Mouse (Mus musculus): Measurements from ENCODE around the gene Bnipl.

Bnipl gene

DNA sequence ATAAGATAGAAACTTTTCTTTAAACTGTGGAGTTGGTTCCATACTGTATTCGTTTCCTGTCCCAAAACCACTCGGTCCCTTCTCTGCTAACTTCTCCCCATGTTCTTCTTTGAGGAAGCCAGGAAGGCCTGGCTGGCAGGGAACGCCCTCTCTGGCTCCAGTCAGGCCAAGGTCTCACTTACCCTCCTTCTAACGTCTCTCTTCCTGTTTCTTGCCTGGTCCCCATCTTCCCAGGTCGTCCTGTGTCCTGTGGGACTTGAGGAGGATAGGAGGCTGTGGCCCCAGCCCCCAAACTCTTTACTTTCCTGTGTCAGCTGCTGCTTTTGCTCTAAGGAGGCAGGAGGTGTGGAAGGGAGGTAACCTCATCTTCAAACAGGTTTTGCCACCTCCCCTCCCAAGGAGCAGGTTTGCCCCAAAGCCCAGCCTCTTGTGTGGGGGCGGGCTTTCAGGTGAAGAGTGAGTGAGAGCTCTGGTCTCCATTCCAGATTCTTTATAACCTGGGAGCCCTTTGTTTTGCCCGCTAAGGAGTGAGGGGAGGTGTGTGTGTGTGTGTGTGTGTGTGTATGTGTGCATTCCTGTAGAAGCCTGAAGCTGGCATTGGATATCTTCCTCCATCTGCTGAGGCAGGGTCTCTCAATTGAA lies at the start of gene Bnipl:
TSS of gene Bnipl (minus strand) at position 411 of the 642 bp plus-strand sequence.
- no peak for DNase-seq (ENCODE audit: low spot score)

DNA sequence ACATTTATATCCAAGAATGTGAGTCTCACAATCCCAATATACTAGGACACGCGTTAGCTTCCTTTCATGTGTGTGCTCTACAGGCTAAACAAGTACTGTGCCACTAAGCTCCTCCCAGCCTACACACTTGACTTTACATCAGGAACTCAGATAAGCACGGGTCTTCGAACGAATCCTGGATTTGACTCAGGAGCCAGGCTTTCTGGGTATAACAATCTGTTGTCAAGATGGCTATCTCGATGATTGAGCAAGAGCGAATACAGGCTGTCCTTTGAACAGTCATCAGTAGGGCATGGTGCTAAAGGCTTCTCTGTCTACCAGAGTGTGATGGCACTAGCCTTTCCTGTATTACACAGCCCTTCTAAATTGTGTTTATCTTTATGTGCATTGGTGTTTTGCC lies 47.0 kb upstream of the Bnipl start:
- DNase-seq (ENCODE audit: low spot score), result no peak

DNA sequence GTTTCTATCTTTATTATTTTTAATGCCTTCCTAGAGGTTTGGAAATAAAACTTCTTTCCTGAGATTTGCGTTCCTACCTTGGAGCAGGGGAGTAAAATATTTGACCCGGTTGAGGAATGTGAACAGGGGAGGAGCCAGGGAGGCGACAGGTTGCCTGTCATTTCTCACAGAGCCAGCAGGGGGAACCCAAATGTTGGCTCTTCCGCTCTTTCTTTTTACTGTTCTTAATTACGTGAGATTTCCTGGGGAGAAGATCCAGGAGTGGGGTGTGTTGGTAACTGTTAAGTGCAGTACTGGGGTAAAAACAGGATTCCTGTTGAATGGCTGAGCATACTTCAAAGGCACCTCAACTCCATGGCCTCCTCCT lies 45.1 kb upstream of the Bnipl start:
- DNase-seq (ENCODE audit: low spot score), result no peak

DNA sequence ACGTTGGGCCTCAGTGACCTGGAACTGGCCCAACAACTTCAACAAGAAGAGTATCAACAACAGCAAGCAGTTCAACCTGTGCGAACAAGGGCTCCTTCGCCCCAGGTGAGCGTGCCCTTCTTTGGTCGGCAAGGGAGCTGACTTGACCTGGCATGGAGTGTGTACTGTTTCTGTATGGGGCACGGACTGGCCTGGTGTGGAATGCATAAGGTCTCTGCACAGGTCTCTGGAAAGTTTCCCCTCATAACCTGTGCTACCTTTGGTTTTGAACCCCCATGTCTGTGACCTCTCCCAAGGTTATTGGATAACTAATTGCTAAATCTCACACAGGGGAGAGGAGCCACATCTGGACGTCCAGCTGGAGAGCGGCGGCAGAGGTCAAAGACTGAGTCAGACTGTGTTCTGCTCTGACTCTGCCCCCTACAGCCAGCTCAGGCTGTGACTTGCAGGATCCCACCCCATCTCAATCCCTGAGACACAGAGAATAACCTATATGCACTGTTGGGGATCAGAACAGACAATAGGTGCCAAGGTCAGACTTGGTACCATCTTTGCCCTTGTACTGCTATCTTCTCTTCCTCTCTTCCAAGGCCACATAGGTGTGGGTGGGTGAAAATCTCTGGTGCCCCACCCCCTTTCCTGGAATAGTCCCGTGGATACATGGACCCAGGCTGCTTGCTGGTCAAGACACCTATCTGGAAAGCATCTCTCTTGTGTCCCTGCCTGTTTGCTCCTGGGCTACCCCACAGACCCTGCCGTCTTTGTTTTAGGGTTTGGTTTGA lies 44.5 kb upstream of the Bnipl start:
- DNase-seq (ENCODE audit: low spot score), result no peak

DNA sequence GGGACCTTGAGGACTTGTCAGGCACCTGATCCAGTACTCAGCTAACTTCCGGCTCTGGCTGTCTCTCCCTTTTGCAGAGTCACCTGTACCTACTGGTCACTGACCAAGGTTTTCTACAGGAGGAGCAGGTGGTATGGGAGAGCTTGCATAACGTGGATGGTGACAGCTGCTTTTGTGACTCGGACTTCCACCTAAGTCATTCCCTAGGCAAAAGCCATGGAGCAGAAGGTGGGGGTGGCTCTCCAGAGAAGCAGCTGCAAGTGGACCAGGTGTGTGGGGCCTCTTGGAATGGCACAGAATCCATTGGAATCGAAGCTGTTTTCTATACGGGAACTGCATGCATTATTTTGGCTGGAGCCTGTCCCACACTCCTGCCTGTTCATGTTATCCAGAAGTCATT lies 43.7 kb upstream of the Bnipl start:
- no peak for DNase-seq (ENCODE audit: low spot score)

DNA sequence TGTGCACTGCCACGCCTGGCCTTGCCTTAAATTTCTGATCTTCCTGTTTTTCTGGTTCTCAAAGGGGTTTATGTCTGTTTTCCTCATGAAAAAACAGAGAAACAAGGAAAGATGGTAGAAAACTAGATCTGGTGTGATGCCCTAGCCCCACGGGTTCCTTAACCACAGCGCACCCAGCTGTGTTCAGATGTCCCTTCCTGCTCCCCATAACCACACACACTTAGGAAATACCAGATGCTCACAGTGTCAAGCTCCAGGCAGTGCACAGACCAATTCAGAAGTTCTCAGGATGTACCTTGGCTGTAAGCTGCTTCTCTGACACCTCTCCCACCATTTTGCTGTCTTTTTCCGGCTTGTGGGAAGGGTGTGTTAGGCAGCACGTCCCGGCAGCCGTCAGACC lies 43.3 kb upstream of the Bnipl start:
- no peak for DNase-seq (ENCODE audit: low spot score)

DNA sequence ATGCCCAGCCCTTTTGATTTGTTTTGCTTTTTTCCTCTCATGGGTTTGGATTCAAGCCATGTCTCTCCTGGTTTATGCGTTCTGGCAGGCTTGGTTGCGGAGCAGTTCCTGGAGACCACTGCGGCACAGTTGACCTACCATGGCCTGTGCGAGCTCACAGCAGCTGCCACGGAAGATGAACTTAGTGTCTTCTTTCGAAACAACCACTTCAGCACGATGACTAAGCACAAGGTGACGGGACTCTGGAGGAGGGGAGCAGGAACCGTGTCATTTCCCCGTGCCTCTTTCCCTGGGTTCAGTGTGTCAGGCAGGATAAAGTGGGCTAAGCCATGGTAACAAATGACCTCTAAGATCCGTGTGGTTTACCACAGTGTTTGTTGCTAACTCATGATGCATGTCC lies 42.5 kb upstream of the Bnipl start:
- no peak for DNase-seq (ENCODE audit: low spot score)

DNA sequence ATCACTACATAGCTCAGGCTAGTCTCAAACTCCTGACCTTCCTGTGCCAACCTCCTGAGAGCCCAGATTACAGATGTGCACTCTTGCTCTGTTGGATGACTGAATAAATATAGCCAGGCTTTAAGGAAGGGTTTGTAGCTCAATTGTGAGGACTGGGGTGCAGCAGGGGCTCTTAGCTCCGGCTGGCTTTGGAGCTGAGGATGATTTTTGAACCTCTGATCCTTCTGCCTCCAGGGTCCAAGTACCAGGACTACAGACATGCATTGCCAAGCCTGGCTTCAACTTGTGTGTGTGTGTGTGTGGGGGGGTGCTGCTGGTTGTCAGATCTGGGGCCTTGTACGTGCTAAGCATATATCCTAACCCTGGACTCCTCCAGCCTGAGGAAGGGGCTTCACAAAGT lies 41.9 kb upstream of the Bnipl start:
- no peak for DNase-seq (ENCODE audit: low spot score)

DNA sequence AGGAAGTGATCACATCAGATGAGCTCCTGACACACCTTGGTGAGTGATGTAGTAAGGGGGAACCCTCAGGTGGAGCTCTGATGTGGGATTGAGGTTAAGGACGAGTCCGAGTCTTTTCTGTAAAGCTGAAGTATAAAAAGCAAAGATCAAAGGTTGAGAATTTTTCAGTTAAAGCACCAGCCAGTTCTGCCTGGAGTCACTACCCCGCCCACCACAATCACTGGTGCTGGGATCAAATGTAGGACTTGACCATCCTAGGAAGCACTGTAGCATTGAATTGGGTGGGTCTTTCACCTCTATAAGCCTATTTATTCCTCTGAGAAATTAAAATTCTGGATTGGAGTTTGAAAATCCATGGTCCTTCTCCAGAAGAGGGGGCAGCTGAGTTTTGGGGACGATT lies 40.0 kb upstream of the Bnipl start:
- DNase-seq (ENCODE audit: low spot score), result no peak

DNA sequence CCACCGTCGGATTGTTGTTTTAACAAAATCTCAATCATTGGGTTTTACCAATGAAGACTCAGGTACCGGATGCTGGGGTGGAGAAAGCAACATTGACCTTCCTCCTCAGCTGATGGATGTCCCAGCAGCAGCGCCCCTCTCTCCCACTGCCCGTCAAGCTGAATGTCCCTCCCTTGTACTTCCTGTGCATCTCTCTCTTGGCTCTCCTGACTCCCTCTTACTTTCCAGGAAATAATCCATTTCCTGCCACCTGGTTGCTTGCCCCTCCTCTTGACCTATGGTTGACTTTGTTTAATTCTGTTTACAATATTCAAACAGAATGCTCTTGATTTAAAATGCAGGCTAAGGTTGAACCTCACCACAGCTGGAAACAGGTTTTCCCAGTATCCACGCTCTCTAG lies 39.2 kb upstream of the Bnipl start:
- no peak for DNase-seq (ENCODE audit: low spot score)

DNA sequence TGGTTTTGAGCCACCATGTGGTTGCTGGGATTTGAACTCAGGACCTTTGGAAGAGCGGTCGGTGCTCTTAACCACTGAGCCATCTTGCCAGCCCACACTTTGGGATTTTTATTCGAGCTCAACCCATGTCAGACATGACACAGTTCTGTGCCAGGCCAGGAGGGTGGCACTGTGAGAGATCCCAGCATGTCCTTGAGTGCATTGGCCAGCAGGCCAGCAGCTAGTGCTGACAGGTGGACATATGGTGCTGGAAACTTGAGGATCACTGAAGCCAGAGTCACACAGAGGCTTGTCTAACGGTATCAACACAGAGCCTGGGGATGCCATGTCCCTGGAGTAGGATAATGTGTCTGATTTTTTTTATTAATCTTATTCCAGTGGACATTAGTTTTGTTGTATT lies 38.4 kb upstream of the Bnipl start:
- DNase-seq (ENCODE audit: low spot score), result no peak

DNA sequence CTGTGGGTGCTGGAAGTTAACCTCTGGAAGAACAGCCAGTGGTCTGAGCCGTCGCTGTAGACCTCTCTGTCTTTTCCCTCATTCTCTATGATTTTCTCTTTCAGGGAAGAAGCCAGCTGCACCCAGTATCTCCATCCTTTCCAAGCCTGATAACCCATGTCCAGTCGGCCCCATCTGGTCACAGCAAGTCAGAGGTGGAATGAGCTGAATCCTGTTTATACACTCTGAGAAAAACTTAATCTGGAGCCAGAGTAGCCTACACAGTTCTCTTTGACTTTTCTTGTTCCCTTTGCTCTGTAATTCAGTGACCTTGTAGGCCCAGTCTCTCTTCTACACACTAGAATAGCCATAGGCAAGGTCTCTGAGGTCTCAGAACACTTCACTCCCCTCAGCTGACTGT lies 36.5 kb upstream of the Bnipl start:
- no peak for DNase-seq (ENCODE audit: low spot score)

DNA sequence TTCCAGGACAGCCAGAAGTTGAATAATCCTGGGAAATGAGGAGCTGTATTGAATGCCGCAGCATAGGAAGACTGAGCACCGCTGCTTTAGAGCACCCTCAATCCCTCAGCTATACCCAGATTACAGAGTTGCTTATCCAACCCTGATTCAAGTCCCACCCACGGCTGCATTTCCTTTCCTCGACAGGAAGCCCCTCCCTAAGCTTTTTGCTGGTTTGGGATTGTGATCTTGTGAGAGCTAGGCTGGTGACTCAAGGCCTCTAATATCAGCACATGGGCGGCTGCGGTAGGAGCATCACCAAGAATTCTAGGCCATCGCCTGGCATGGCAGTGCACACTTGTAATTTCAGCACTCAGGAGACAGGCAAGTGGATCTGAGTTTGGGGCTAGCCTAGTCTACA lies 35.5 kb upstream of the Bnipl start:
- DNase-seq (ENCODE audit: low spot score), result no peak

DNA sequence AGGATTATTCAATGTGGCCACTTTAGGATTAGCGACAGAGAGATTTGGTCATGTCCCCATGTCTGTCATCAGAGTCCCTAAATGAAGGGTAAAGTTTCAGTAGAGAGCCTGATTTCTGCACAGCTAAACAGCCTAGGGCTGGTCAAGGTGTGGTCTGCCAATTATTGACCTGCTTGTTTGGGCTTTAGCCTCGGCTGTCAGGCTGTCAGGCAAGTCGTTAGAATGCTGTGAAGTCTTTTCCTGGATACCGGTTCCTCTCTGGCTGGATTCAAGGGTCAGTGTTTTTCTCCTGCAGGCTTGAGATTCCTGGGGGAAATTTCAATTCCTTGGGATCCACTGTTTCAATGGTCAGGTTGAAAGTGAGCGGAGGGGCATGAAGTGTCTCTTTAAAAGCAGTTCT lies 35.0 kb upstream of the Bnipl start:
- DNase-seq (ENCODE audit: low spot score), result no peak

DNA sequence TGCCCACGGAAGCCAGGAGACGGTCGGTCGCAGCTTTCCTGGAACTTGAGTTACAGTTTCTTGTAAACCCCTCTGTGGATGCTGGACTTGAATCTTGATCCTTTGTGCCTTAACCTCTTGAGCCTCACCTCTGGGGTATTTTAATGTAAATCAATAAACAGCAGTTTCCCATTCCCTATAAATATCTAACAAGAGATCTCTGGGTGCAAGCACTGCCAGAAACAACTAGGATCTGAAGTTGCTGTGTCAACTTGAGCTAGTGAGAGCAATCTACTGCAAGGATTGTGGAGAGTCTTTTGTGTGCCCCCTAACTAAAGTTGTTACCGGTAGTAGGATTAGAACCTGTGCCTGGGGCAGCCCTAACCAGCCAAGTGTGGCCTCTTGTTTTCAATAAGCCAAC lies 34.4 kb upstream of the Bnipl start:
- no peak for DNase-seq (ENCODE audit: low spot score)

DNA sequence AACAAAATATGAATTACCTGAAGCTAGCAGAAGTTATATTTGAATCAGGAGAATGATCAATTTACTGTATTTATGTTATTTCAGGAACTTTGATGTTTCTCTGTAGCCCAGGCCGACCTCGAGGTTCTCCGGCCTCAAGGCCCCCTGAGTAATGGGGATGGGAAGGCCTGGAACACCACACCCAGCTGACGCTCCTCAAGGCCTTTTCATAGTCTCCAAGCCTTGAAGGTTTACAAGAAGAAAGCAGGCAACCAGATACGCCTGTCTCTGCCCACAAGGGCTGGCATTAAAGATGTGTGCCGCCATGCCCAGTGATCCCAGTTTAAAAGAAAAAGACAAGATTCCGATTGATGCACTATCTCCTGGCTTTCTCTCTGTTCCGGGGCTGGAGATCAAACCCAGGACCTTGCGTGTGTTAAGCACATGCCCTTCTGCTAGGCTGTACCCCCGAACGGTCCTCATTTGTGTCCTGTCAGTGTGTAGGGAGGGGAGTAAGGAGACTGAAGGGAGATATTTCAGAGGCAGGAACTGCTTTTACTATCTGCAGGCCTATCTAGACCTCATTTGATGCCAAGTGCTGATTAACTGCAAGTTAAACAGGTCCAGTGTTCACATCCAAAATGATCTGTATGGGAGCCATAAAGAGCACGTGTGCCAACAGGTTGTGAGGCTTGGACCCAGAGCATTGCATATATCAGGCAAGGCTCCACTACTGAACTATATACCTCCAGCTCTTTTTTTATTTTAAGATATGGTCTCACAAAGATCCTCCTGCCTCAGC lies 33.7 kb upstream of the Bnipl start:
- DNase-seq (ENCODE audit: low spot score), result no peak

DNA sequence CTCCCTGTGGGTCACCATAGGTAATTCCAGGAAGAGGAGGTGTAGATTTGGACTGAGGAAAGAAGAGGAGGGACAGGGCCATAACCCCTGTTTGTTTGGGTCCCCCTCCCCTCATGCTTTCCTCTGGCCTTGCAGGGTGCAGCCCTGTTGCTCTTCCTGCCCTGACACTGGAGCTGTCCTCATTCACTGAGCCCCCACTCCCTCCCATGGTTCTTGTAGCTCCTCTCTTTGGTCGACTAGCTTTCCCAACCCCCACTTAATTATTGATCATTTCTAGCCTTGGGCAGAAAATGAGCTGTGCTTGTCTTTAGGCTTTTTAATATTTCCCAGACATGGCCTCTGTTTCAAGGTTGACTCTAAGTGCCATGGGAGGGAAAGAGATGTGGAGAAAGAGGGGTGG lies 33.1 kb upstream of the Bnipl start:
- no peak for DNase-seq (ENCODE audit: low spot score)

DNA sequence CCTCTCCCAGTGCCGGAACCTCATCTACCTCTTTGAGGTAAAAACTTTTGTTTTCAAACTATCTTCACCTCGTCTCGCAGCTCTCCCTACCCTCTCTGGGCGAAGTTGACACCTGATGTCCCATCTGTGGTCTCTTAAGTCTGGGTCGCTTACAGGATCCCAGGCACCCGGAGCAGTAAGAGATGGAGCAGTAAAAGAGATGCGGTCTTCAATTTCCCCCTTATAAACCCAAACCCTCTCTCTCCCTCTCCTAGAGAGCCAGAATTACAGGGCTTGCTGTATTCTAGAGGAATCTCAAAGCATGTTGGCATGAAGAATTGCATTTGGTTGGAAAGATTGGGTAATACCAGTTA lies 32.6 kb upstream of the Bnipl start:
- no peak for DNase-seq (ENCODE audit: low spot score)

DNA sequence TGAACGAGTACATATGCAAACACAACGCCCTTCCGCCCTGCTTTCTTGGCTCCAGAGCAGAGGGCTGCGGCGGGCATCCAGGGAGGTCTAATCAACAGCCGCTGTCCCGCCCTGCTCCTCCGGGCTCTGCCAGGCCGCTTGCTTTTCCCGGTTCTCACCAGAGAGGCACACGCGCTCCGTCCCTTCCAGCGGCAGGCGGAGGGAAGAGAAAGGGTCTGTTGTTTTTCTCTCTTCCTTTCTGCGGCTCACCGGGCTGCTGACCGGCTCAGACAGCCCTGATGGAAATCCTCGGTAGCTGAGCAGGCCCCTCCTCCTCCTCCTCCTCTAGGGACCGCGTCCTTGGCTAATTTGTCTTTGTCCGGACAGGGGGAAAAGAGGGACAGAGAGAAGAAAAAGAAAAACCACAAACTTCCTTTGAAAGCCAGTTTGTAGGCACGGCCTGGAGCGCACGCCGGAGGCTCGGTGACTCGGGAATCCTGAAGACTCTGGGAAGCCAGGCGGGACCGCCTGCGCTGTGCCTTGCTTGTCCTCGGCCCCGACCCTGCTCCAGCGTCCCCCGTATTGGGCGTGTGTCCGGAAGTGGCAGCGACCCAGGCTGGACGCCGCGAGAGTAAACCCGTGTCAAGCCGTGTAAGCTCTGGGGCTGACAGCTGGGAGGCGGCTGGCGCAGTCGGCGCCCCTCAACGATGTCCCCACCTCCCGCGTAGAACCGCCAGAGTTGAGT lies 32.0 kb upstream of the Bnipl start:
- peak; percentile 75 for DNase-seq (ENCODE audit: low spot score)

DNA sequence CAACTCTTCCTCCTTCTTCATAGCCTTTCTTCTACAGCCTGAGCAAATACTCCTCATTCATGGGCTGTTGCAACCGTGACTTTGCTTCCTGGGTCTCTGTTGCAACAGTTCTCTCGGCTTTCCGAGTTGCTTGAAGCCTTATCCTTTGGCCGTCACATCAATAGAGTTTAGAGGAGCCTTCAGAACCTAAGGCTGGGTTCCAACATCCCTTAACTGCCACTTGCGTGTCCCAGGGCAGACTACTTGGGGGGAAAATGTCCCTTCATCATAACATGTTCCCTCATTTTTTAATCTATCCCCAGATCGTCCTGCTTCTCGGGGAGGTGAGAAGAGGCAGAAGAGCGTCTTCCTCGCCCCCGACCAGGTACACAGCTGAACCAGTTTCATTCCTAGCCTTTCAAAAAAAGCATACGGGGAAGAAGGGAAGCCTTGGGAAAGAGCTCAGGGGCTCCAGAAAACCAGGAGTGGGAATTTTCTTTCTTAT lies 31.4 kb upstream of the Bnipl start:
- peak; percentile 49 for DNase-seq (ENCODE audit: low spot score)

DNA sequence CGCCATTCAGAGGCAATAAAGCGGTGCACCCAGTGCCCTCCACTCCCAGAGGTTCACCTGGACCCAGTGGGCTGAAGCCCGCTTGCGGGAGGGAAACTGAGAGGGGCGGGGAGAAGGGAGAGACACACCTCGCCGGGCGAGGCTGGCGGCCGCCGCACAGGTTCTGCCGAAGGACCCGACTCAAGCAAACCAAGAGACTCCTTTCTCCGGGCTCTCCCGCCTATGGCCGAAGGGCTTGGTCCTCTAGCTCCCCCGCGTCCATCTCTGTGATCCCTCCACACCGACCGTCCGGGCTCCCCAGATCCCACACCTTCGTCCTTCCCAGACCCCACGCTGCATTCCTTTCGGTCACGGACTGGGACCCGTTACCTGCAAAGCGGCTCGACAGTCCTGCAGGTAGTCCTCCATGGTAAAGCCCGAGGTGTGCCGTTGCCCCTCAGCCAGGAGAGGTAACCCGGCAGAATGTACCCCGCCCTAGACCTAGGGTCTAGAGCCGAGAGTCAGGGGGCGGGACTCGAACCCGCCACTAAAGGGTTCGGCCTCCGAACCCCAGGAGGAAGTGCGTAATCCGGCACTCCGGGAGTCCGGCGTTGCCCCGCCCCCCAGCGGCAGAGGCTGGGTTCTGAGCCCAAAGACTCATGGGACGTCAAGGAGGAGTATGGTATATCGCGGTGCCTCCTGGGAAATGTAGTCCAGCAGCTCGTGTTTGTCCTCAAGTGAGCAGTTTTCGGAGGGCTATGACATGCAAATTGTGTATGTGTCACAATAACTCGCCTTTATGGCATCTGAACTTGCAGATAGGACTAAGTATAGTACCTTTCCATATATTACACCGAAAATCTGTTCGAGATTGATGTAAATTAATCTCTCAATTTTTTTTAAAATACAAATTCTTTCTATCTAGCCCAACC lies 30.5 kb upstream of the Bnipl start, which contains the start of the genes Mindy1 and Prune1:
TSS of gene Mindy1 (plus strand) at position 130 of the 911 bp plus-strand sequence.
TSS of gene Prune1 (minus strand) at position 861 of the 911 bp plus-strand sequence.
- peak; percentile 96 for DNase-seq (ENCODE audit: low spot score)

Measured in spleen, adult 12 weeks (tissue).